Mouse (Mus musculus): ENCODE data around the gene Upp2.

Gene Upp2

GRCm38 (mm10) chr2:58681394-58681793 lies 114.3 kb downstream of the Upp2 start:
- DNase-seq (ENCODE audit: low spot score): no peak

DNA sequence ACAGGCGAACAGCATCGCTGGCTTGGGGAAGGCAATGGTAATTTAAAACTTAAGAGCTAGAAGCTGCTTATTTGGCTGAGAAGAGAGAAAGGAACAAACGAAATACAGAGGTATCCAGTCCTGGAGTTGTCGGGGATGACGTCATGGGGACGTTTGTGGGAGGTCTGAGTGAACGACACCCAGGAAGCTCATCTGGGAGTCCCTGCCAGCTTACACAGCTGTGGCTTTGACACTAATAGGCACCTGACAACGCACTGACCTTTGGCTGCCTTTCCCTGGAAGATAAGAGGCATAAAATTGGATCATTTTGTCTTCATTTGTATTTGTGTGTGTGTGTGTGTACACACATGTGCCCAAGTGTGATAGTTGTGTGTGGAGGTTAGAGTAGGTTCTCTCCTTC lies 130.4 kb downstream of the Upp2 start:
- no peak for DNase-seq (ENCODE audit: low spot score)

GRCm38 (mm10) chr2:58699931-58700330 lies 132.8 kb downstream of the Upp2 start:
- peak; percentile 40 for DNase-seq (ENCODE audit: low spot score)

- DNase-seq (ENCODE audit: low spot score): no peak
Observed at GRCm38 (mm10) chr2:58700354-58700753, 133.3 kb downstream of the Upp2 start.

GRCm38 (mm10) chr2:58701627-58702026 lies 134.5 kb downstream of the Upp2 start:
- DNase-seq (ENCODE audit: low spot score): no peak

- no peak for DNase-seq (ENCODE audit: low spot score)
Observed at GRCm38 (mm10) chr2:58703226-58703625, 136.1 kb downstream of the Upp2 start.

GRCm38 (mm10) chr2:58703646-58704045 lies 136.5 kb downstream of the Upp2 start:
- DNase-seq (ENCODE audit: low spot score): no peak

GRCm38 (mm10) chr2:58704576-58704975 lies 137.5 kb downstream of the Upp2 start:
- no peak for DNase-seq (ENCODE audit: low spot score)

DNA sequence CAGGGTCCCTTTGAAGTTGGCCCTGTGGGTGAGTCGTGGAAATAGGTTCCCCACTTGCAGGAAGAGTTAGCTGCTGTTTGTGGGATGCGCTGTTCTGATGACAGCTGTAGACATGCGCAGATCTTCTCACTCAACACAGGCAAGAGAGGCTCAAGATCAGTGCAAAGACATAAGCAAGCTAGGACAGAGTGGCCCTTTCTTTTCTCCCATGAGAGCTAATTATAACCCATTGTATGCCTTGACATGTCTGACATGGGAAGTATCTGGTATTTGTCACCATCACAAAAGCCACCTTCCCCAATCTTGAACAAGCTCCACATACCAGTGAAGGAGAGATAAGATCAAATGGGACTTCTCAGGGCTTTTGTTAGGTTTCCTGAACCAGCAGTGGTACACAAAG lies 140.6 kb downstream of the Upp2 start:
- no peak for DNase-seq (ENCODE audit: low spot score)

DNA sequence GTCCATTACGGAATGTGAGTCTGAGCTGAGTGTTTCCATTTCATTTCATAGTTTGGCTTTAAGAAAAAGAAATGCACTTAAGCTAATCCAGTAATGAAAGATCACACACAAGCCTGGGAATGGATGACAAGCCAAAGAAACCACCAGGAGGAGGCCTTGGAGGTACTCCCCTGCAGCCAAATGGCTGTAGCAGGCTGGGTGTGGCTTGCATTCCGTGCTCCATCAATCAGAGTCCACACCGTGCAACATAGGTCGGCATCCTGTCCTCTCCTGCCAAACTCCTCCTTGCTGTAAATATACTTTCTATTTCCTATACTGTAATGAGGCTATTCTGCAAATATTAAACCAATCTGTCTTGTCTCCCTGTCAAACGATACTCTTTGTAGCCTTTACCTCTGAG lies 143.1 kb downstream of the Upp2 start:
- DNase-seq (ENCODE audit: low spot score): no peak

DNA sequence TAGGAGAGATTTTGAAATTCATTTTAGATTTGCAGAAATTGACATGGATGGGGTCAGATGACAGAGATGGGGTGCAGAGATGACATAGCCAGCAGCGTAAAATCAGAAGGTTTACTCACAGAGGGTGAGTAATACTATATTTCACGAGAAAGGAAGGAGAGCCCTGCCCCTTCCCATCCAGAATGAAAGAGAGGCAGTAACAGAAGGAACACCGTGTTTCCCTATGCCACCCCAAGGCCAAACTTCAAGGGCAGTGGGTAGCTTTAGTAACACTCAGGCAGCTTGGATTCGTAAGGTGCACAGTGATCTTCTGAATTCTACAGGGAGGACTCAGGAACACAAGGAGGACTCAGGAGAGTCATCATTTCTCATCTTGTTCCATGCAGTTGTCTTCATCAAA lies 144.0 kb downstream of the Upp2 start:
- DNase-seq (ENCODE audit: low spot score): no peak

DNA sequence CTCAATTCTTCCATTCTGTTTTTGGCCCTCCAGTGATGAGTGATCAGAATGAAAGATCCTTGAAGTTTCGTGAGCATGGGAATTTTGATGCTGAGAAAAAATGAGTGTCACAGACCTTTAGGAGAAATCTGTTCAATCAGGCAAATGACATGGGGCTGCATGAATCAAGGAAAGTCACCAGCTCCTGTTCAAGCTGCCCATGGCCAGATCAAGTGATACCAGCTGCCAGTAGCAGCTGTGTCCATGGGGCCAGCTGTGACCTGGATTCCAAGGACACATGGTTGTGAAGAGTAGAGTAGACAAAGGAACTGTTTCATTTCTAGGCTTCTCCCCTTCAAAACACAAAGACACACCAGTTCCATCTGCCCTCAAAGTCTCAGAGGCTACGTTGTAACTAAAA lies 144.4 kb downstream of the Upp2 start:
- no peak for DNase-seq (ENCODE audit: low spot score)

- DNase-seq (ENCODE audit: low spot score): no peak
Observed at GRCm38 (mm10) chr2:58711935-58712334, 144.8 kb downstream of the Upp2 start.

GRCm38 (mm10) chr2:58717898-58718297 lies 150.8 kb downstream of the Upp2 start:
- DNase-seq (ENCODE audit: low spot score): no peak

- DNase-seq (ENCODE audit: low spot score): peak; percentile 10
Observed at GRCm38 (mm10) chr2:58737192-58737820, 170.2 kb downstream of the Upp2 start.

- DNase-seq (ENCODE audit: low spot score): no peak
Observed at GRCm38 (mm10) chr2:58741213-58741612, 174.1 kb downstream of the Upp2 start.

DNA sequence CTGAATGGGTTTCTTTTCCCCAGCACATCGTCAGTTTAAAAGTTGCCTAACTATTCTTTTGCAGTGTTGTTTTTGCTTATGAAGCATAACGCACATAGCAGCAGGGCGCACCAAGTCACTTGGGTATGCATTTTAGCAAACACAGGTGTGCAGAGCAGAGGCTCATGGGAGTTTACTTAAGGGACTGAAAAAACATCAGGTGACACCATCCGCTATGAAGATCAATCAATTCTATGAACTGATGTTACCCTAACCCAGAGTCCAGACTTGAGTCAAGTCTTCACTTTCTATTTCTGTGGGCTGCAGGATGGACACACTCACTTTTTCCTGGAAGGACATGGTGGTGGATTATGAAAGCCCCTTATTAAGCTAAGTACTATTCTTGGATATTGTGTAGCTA lies 174.9 kb downstream of the Upp2 start:
- no peak for DNase-seq (ENCODE audit: low spot score)

GRCm38 (mm10) chr2:58743446-58743845 lies 176.3 kb downstream of the Upp2 start:
- DNase-seq (ENCODE audit: low spot score): no peak

GRCm38 (mm10) chr2:58747483-58748229 lies 180.6 kb downstream of the Upp2 start:
- no peak for DNase-seq (ENCODE audit: low spot score)

- DNase-seq (ENCODE audit: low spot score): no peak
Observed at GRCm38 (mm10) chr2:58748296-58748695, 181.2 kb downstream of the Upp2 start.

GRCm38 (mm10) chr2:58752891-58753290 lies 185.8 kb downstream of the Upp2 start:
- no peak for DNase-seq (ENCODE audit: low spot score)

GRCm38 (mm10) chr2:58754736-58755135 lies 187.6 kb downstream of the Upp2 start:
- no peak for DNase-seq (ENCODE audit: low spot score)

GRCm38 (mm10) chr2:58758081-58758480 lies 191.0 kb downstream of the Upp2 start:
- no peak for DNase-seq (ENCODE audit: low spot score)

GRCm38 (mm10) chr2:58759676-58760075 lies 192.6 kb downstream of the Upp2 start:
- no peak for DNase-seq (ENCODE audit: low spot score)
